Mouse (Mus musculus) MEL (cell line): ENCODE data around the gene Abcg2. TPM values are rescaled to one million over a fixed set of nuclear protein-coding genes. Genes with fewer than 3 reads are reported as not detected.

ENCODE experiments used
- DNase-seq: peaks from one replicate; pipeline ENCODE4 v3.0.0; 2011; ENCODE audit warnings: low read depth, low spot score
- H3K27ac ChIP-seq: 2 replicates; pipeline ENCODE4 v1.5.1; 2012; ENCODE audit warnings: low read depth, mild to moderate bottlenecking, control low read depth, low read length, moderate library complexity; ENCODE audit not compliant: control insufficient read depth
- H3K27me3 ChIP-seq, 2 experiments: fragments of 150-350 bp in 1 of 2; sonication (generic) in 1 of 2; 2 replicates each; pipeline ENCODE4 v1.6.1; 2012; ENCODE audit warnings: low read length in 2 of 2, mild to moderate bottlenecking in 2 of 2, improper control_type of control experiment in 1 of 2, moderate library complexity in 1 of 2; ENCODE audit not compliant: insufficient read depth in 2 of 2, control insufficient read depth in 1 of 2
- H3K36me3 ChIP-seq, 2 experiments: 2 replicates each; pipeline ENCODE4 v1.6.1; 2012 to 2014; ENCODE audit warnings: low read length in 2 of 2, improper control_type of control experiment in 1 of 2, inconsistent platforms in 1 of 2, mild to moderate bottlenecking in 1 of 2; ENCODE audit not compliant: insufficient read depth in 2 of 2, control insufficient read depth in 1 of 2
- H3K4me1 ChIP-seq, 2 experiments: fragments of 150-350 bp in 1 of 2; sonication (generic) in 1 of 2; 2 replicates each; pipeline ENCODE4 v1.6.1; 2012; ENCODE audit warnings: low read length in 2 of 2, improper control_type of control experiment in 1 of 2, mild to moderate bottlenecking in 1 of 2; ENCODE audit not compliant: insufficient read depth in 2 of 2, control insufficient read depth in 1 of 2
- H3K4me3 ChIP-seq, 2 experiments: fragments of 150-350 bp in 1 of 2; sonication (generic) in 1 of 2; 2 replicates each; pipeline ENCODE4 v1.5.1; 2012; ENCODE audit warnings: low read depth in 2 of 2, low read length in 2 of 2, mild to moderate bottlenecking in 2 of 2, moderate library complexity in 2 of 2, control low read depth in 1 of 2, improper control_type of control experiment in 1 of 2; ENCODE audit not compliant: control insufficient read depth in 1 of 2, insufficient read depth in 1 of 2
- H3K79me2 ChIP-seq: 2 replicates; pipeline ENCODE4 v1.6.1; 2012; ENCODE audit warnings: mild to moderate bottlenecking, low read length, moderate library complexity; ENCODE audit not compliant: control insufficient read depth, poor library complexity, insufficient read depth
- H3K9ac ChIP-seq: 2 replicates; pipeline ENCODE4 v1.6.1; 2012; ENCODE audit warnings: low read depth, mild to moderate bottlenecking, control low read depth, low read length, moderate library complexity; ENCODE audit not compliant: control insufficient read depth, poor library complexity, severe bottlenecking
- H3K9me3 ChIP-seq: fragments of 150-350 bp; sonication (generic); replicated peaks from 2 replicates; pipeline ENCODE4 v1.6.1; 2012; ENCODE audit warnings: mild to moderate bottlenecking, low read length, improper control_type of control experiment, moderate library complexity; ENCODE audit not compliant: insufficient read depth
- BHLHE40 ChIP-seq: IDR thresholded peaks from 2 replicates; pipeline ENCODE4 v1.6.1; 2012; ENCODE audit warnings: low read depth, mild to moderate bottlenecking, inconsistent platforms, low read length, improper control_type of control experiment, borderline replicate concordance
- CHD2 ChIP-seq: IDR thresholded peaks from 2 replicates; pipeline ENCODE4 v1.6.1; 2011; ENCODE audit warnings: low read length, improper control_type of control experiment
- E2F4 ChIP-seq: IDR thresholded peaks from 2 replicates; pipeline ENCODE4 v1.6.1; 2011; ENCODE audit warnings: low read depth, low read length, improper control_type of control experiment, borderline replicate concordance
- EP300 ChIP-seq, 2 experiments: IDR thresholded peaks; 2 replicates each; pipeline ENCODE4 v1.6.1; 2011; ENCODE audit warnings: improper control_type of control experiment in 2 of 2, low read length in 2 of 2, low read depth in 1 of 2, mild to moderate bottlenecking in 1 of 2
- ETS1 ChIP-seq: IDR thresholded peaks from 2 replicates; pipeline ENCODE4 v1.6.1; 2012; ENCODE audit warnings: low read depth, mild to moderate bottlenecking, inconsistent platforms, low read length, improper control_type of control experiment, moderate library complexity
- GABPA ChIP-seq: IDR thresholded peaks from 2 replicates; pipeline ENCODE4 v1.6.1; 2012; ENCODE audit warnings: low read depth, mild to moderate bottlenecking, inconsistent platforms, low read length, improper control_type of control experiment, moderate library complexity
- KAT2A ChIP-seq: conservative IDR thresholded peaks from 2 replicates; pipeline ENCODE4 v1.6.1; 2012; ENCODE audit warnings: low read depth, low read length, improper control_type of control experiment, inconsistent platforms
- MAX ChIP-seq: IDR thresholded peaks from 2 replicates; pipeline ENCODE4 v1.6.1; 2011; ENCODE audit warnings: low read length, improper control_type of control experiment
- MYC ChIP-seq: IDR thresholded peaks from 2 replicates; pipeline ENCODE4 v1.6.1; 2011; ENCODE audit warnings: low read depth, mild to moderate bottlenecking, low read length, improper control_type of control experiment, moderate library complexity
- NELFE ChIP-seq: IDR thresholded peaks from 2 replicates; pipeline ENCODE4 v1.6.1; 2011; ENCODE audit warnings: low read depth, low read length, improper control_type of control experiment
- POLR2AphosphoS5 ChIP-seq: IDR thresholded peaks from 2 replicates; pipeline ENCODE4 v1.6.1; 2012; ENCODE audit warnings: low read depth, borderline replicate concordance, mild to moderate bottlenecking, inconsistent platforms, low read length, moderate library complexity, mixed read lengths
- SIN3A ChIP-seq: IDR thresholded peaks from 2 replicates; pipeline ENCODE4 v1.6.1; 2012; ENCODE audit warnings: low read length, improper control_type of control experiment, inconsistent platforms
- SMC3 ChIP-seq: IDR thresholded peaks from 2 replicates; pipeline ENCODE4 v1.6.1; 2011; ENCODE audit warnings: low read depth, low read length, improper control_type of control experiment
- TAL1 ChIP-seq: IDR thresholded peaks from 2 replicates; pipeline ENCODE4 v1.6.1; 2012; ENCODE audit warnings: mild to moderate bottlenecking, inconsistent platforms, low read length, moderate library complexity, mixed read lengths
- TCF12 ChIP-seq: IDR thresholded peaks from 2 replicates; pipeline ENCODE4 v1.6.1; 2014; ENCODE audit warnings: low read depth, mild to moderate bottlenecking, inconsistent platforms, low read length, improper control_type of control experiment, moderate library complexity
- ZKSCAN1 ChIP-seq: IDR thresholded peaks from 2 replicates; pipeline ENCODE4 v1.6.1; 2012; ENCODE audit warnings: low read depth, mild to moderate bottlenecking, inconsistent platforms, low read length, improper control_type of control experiment, moderate library complexity
- polyA plus RNA-seq, 2 experiments: library from polyadenylated mRNA; stranded (reverse) in 1 of 2; unstranded in 1 of 2; fragments of >175 nt in 1 of 2; fragments of >200 nt in 1 of 2; gene quantifications; 2 replicates each; pipeline versions ENCODE4 v1.2.1 to v1.2.4; 2012; ENCODE audit warnings: low replicate concordance in 2 of 2, low read depth in 1 of 2; ENCODE audit not compliant: insufficient read length in 2 of 2, insufficient read depth in 1 of 2, missing spikeins in 1 of 2
- total RNA-seq: library from RNA; depleted of rRNA; stranded (reverse); fragments of 300-350 nt; gene quantifications from 2 replicates; pipeline ENCODE4 v1.2.3, GENCODE M21; 2012; rRNA removed

Gene Abcg2
- total and polyA plus RNA-seq, 3 experiments = 14.4 to 20.9 TPM; not detected in 1

- no peak for DNase-seq
- Histone ChIP-seq H3K36me3 (no peaks in the 10 kb centered on the region), H3K27me3 (no peaks in the 10 kb centered on the region; a peak in 1 of 4 replicates), H3K4me1 (no peaks in the 10 kb centered on the region), H3K27ac (no peak overlapping the region), H3K79me2 (no peaks in the 10 kb centered on the region), H3K9me3 (no peaks in the 10 kb centered on the region), H3K4me3 (no peak overlapping the region), H3K9ac (no peak overlapping the region)
- no peak for TF ChIP-seq POLR2AphosphoS5
- no peak for TF ChIP-seq TCF12
- no peak for TF ChIP-seq CHD2
- TF ChIP-seq E2F4 = no peak
- no peak for TF ChIP-seq ZKSCAN1
Measured at GRCm38 (mm10) chr6:58711909-58712308, 127.6 kb downstream of the Abcg2 start.

DNA sequence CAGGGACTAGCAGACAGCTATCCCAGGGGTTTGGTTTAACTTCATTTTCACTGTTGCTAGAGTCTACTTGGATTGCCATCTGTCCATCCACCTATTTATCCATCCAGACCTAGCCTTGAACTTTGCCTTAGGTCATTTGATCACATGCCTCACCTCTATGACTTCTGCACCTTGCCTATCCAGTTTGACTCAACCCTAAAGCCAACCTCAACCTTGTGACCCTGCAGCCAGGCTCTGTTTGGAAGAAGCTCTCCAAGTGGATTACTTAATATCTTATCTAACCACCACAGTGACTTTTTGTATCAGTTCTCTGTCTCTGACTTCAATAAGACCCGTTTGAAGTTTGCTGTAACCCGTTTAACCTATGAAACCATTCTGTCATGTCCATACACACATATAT, 149.5 kb downstream of the Abcg2 start:
- DNase-seq = no peak
- TF ChIP-seq GABPA (no peak), MAX (no peak), CHD2 (no peak), SIN3A (no peak), NELFE (no peak), BHLHE40 (no peak), TAL1 (no peak), ZKSCAN1 (no peak), ETS1 (no peak)
- no peaks in the 10 kb centered on the region for H3K4me1 ChIP-seq
- H3K27ac ChIP-seq = no peak overlapping the region
- no peaks in the 10 kb centered on the region for H3K36me3 ChIP-seq
- H3K9me3 ChIP-seq = no peaks in the 10 kb centered on the region
- H3K4me3 ChIP-seq = no peak overlapping the region
- no peaks in the 10 kb centered on the region for H3K79me2 ChIP-seq
- no peaks in the 10 kb centered on the region for H3K27me3 ChIP-seq
- H3K9ac ChIP-seq = no peak overlapping the region

DNA sequence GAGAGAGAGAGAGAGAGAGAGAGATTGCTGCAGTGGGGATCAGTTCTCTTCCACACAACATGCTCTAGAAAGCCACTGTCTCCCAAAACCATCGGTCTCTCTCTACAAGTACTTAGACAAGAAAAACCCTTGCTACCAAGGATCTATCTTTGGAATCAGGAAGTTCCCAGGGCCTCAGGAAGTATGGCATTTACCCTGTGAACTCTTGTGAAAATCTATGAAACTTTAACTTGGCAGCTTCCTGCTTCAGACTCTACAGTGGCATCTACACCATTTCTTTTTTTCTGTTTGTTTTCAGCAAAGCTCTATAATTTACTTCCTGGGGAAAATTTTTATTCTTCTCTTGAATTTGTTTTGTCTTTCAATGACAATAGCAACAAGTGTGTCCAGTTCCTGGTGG, 150.8 kb downstream of the Abcg2 start:
- Histone ChIP-seq H3K79me2 (no peaks in the 10 kb centered on the region), H3K36me3 (no peaks in the 10 kb centered on the region), H3K4me1 (no peaks in the 10 kb centered on the region), H3K9ac (no peak overlapping the region), H3K4me3 (no peak overlapping the region), H3K27ac (no peak overlapping the region), H3K9me3 (no peaks in the 10 kb centered on the region), H3K27me3 (no peaks in the 10 kb centered on the region)
- TF ChIP-seq ETS1 (no peak), KAT2A (no peak), CHD2 (no peak), SMC3 (no peak), EP300 (IDR thresholded peaks at IDR 0.05; ENCODE audit: low read depth in 1 of 2, low read length in 2 of 2) (no peak), TCF12 (no peak), MYC (no peak)
- no peak for DNase-seq

Other genes with a start within 250 kb of the Abcg2 start
- gene Vmn1r30, start 141.1 kb upstream of the Abcg2 start, total RNA-seq = not detected in 2 replicates
- gene Vmn1r30, start 141.1 kb upstream of the Abcg2 start, polyA plus RNA-seq = not detected
- gene Vmn1r31, start 109.2 kb upstream of the Abcg2 start, total RNA-seq = not detected in 2 replicates
- not detected for gene Vmn1r31, start 109.2 kb upstream of the Abcg2 start, polyA plus RNA-seq
- gene Herc3, start 246.9 kb downstream of the Abcg2 start, total RNA-seq = 1.9 and 3.2 TPM in 2 replicates
- gene Herc3, start 246.9 kb downstream of the Abcg2 start, polyA plus RNA-seq = 1 to 10 TPM in 1 of 2 experiments, not detected in 1; 5.7 TPM